Mouse (Mus musculus): ENCODE measurements around the gene S100a11. TPM values are rescaled to one million over a fixed set of nuclear protein-coding genes. Genes with fewer than 3 reads are reported as not detected.
"Not testable (repeated sequence)": the region's sequence is repeated elsewhere in the genome, so short reads cannot be mapped to it uniquely, and the experiment has no call there.

The S100a11 gene
- total RNA-seq, 2 experiments from 2014 or later: 111 to 1,747 TPM

DNA sequence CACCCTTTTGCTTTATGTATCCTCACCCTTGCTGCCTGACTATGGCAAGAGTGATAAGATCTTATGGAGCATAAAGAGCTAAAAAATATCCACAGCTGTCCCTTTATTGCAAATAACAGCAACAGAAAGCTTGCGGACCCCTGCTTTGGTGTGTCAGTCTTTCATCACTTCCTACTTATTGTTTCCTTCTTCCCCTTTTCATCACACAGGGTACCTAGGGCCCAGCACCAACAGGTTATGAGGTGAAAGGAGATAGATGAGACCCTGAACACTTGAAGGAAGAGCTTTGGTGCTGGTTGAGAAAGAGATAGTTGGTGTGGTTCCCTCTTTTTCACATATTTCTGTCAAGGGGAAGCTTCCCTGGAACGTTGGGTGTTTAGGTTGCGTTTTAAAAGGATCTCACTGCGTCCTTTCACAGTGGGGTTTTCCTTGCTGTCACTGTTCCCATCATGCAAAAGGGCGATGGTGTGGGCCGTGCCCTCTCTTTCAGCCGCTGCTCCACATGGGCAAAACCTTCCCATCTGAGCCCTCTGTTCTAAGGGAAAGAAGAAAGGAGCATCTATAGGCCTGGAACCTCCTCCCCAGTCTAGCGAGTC lies 1.3 kb downstream of the S100a11 start:
- peak; percentile 56 for ATAC-seq (replicated peaks; ENCODE audit: poor library complexity)

GRCm38 (mm10) chr3:93522611-93523010 lies 2.3 kb downstream of the S100a11 start:
- ATAC-seq (replicated peaks; ENCODE audit: poor library complexity): peak; percentile 29

GRCm38 (mm10) chr3:93527300-93527699 lies 7.0 kb downstream of the S100a11 start:
- ATAC-seq (replicated peaks; ENCODE audit: poor library complexity): no peak

DNA sequence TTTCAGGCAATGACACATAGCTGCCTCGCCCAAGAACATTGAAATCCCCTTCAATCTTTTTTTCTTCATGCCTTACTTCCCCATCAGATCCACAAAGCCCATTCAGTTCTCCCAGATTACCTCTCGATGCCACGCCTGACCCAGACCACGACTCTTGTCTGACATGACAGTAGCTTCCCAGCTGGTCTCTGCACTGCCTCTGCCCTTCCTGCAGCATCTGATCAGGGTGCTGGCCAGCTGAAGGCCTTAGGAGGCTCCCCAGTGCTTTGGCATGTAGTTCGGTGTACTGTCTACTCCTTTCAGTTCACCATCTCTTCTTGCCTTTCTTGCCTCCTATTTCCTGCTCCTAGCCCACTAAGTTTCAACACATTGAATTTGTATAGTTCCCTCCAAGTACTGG lies 8.5 kb downstream of the S100a11 start:
- ATAC-seq (replicated peaks; ENCODE audit: poor library complexity): 0 out of 2 replicates have a peak, but pooled peaks have one; percentile 20

GRCm38 (mm10) chr3:93537068-93537576 lies 16.8 kb downstream of the S100a11 start:
- ATAC-seq (replicated peaks; ENCODE audit: poor library complexity): peak; percentile 55

GRCm38 (mm10) chr3:93538486-93538885 lies 18.2 kb downstream of the S100a11 start:
- no peak for ATAC-seq (replicated peaks; ENCODE audit: poor library complexity)

- ATAC-seq (replicated peaks; ENCODE audit: poor library complexity): no peak
These were observed 21.2 kb downstream of the S100a11 start for GRCm38 (mm10) chr3:93541501-93541900.

DNA sequence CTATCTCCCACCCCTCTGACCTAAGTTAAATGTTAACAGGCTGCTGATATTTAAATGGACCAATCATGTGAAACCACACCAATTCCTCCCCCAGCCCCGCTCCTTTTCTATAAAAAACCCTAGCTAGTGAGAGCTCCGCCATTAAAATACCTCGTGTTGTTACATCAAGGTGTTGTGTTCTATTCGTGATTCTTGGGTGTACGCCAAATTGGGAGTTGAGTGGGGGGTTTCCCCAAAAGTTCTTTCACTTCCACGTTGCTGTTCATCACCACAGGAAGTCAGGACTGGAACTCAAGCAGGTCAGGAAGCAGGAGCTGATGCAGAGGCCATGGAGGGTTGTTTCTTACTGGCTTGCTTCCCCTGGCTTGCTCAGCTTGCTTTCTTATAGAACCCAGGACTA lies 23.9 kb downstream of the S100a11 start:
- ATAC-seq (replicated peaks; ENCODE audit: poor library complexity): not testable (repeated sequence)

- ATAC-seq (replicated peaks; ENCODE audit: poor library complexity): peak; percentile 80
These were observed 26.9 kb downstream of the S100a11 start for GRCm38 (mm10) chr3:93547099-93547648.

GRCm38 (mm10) chr3:93547749-93548540 lies 27.7 kb downstream of the S100a11 start:
- ATAC-seq (replicated peaks; ENCODE audit: poor library complexity): no peak

- ATAC-seq (replicated peaks; ENCODE audit: poor library complexity): 0 out of 2 replicates have a peak, but pooled peaks have one; percentile 18
These were observed 28.4 kb downstream of the S100a11 start for GRCm38 (mm10) chr3:93548541-93549266.

DNA sequence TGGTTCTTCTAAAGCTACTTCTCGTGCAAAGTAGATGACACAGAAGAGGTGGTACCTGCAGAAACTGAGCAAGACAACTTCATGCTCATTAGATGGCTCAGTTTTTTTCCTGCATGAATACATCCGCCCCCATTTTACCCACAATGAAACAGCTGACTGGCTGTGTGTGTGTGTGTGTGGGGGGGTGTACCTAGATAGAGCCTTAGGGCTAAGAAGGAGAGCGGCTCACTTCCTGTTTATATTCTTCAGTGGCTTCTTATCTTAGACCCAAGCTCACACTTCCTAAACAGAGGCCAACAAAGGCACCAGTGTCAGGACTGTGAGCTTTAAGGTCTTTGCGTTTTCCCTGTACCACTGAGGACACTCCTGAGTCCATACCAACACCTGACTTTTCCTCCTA lies 29.7 kb downstream of the S100a11 start:
- ATAC-seq (replicated peaks; ENCODE audit: poor library complexity): peak; percentile 57

- ATAC-seq (replicated peaks; ENCODE audit: poor library complexity): peak; percentile 43
These were observed 31.9 kb downstream of the S100a11 start for GRCm38 (mm10) chr3:93551950-93552901.

DNA sequence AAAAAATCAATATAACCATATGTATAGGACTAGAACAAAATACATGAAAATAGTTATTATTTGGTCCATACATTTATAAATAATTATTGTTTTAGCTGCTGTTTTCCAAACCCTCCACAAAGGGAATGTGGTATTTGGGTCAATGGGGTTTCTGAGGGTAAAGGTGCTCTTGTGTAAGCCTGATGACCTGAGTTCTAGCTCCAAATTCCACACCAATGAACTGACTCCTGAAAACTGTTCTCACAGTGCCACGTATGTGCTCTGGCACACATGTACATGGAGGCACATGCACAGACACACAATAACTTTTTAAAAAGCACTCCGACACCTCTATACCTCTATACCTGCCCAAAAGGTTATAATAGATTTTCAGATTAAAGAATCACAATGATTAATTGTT lies 33.0 kb downstream of the S100a11 start:
- ATAC-seq (replicated peaks; ENCODE audit: poor library complexity): no peak

- no peak for ATAC-seq (replicated peaks; ENCODE audit: poor library complexity)
These were observed 33.6 kb downstream of the S100a11 start for GRCm38 (mm10) chr3:93553765-93554378.

- peak; percentile 2 for ATAC-seq (replicated peaks; ENCODE audit: poor library complexity)
These were observed 34.2 kb downstream of the S100a11 start for GRCm38 (mm10) chr3:93554379-93554980.

DNA sequence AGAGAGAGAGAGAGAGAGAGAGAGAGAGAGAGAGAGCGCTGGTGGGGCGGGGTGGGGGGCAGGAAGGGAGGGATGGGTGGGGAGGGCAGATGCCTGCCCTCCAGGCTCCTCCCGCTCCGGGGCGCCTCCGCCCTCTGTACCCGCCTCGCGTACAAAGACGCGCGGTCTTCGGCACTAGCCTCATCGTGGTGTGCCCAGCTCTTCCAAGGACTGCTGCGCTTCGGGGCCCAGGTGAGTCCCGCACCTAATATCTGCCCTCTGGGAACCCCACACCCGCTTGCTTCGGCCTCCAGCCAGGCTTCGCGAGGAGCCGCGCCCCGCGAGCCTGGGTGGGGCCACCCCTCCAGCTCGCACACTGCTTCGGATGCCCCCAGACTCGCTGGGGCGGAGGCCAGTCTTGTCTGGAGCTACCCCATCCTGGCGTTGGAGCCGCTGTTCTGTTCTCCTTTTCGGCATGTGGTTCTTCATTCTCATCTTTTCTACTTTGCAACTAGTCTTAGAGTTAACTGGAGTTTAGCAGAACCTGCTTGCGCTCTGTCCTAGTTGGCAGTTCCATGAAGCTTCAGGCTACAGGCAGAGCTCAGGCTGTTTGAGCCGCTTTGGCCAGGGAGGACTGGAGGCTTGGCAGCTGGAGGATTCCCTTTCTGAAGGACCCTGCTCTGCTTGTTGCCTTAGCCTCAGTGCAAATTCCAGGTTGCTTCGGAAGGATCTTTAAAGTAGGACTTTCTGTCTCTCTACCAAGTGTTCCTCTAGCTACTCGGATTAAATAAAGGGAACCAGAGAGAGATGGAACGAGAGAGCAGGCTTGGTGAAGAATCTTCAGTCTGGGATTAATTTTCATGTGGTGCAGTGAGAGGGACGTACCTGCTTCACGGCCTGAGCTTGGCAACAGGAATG lies 34.9 kb downstream of the S100a11 start, which contains the start of gene S100a10:
Gene S100a10 (plus strand): TSS at position 100 of the 897 bp plus-strand sequence.
- ATAC-seq (replicated peaks; ENCODE audit: poor library complexity): peak; percentile 53

DNA sequence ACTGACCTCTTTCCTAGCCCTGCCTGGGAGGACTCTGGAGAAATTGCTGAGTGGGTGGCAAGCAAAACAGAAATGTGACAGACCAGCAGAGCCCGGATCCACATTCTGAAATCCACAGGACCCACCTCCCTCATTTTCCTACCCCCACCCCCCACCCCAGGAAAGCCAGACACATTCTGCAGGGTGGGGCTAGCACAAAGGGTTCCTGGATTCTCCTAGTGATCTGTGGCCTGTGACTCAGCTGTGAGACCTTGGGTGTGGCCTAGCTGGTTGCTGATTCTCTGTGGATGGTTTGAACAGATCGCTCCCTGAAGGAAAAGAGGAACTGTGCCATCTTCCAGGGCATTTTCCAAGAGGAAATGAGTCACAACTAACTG lies 35.6 kb downstream of the S100a11 start:
- ATAC-seq (replicated peaks; ENCODE audit: poor library complexity): peak; percentile 56
